Mouse (Mus musculus) liver, embryonic 11.5 days (tissue): ENCODE measurements at regions not wholly inside any gene's neighbourhood (a gene's known extent, or its start where the extent isn't known, plus 50 kb on each side); places are given as distances from the start of the nearest gene placed in this dataset.

ENCODE experiments used
- ATAC-seq: fragments of 200-750 bp; cut with Nextera tagmentation; replicated peaks from 2 replicates; pipeline ENCODE4 v1.8.0; 2017; ENCODE audit warnings: moderate number of reproducible peaks, mild to moderate bottlenecking, moderate TSS enrichment, moderate library complexity; ENCODE audit not compliant: low FRiP score
- DNase-seq: peaks from one replicate; pipeline ENCODE4 v3.0.0-alpha.2; 2017; ENCODE audit warnings: low spot score
- H3K27ac ChIP-seq: fragments of 300-500 bp; sonication (generic); 2 replicates; pipeline ENCODE4 v1.5.1; 2014; ENCODE audit warnings: mild to moderate bottlenecking, low read depth, low read length, control low read depth
- H3K27me3 ChIP-seq: fragments of 300-500 bp; sonication (generic); replicated peaks from 2 replicates; pipeline ENCODE4 v1.6.1; 2014; ENCODE audit warnings: low read length, mixed read lengths; ENCODE audit not compliant: control insufficient read depth, insufficient read depth
- H3K36me3 ChIP-seq: fragments of 300-500 bp; sonication (generic); 2 replicates; pipeline ENCODE4 v1.6.1; 2014; ENCODE audit warnings: mild to moderate bottlenecking, low read length, moderate library complexity, mixed read lengths; ENCODE audit not compliant: control insufficient read depth, insufficient read depth
- H3K4me1 ChIP-seq: fragments of 300-500 bp; sonication (generic); replicated peaks from 2 replicates; pipeline ENCODE4 v1.6.1; 2014; ENCODE audit warnings: low read length, mixed read lengths; ENCODE audit not compliant: control insufficient read depth, insufficient read depth
- H3K4me2 ChIP-seq: fragments of 300-500 bp; sonication (generic); 2 replicates; pipeline ENCODE4 v1.6.1; 2014; ENCODE audit warnings: mild to moderate bottlenecking, control low read depth, moderate library complexity
- H3K4me3 ChIP-seq: fragments of 300-500 bp; sonication (generic); 2 replicates; pipeline ENCODE4 v1.5.1; 2014; ENCODE audit warnings: low read depth, low read length, control low read depth
- H3K9ac ChIP-seq: fragments of 300-500 bp; sonication (generic); 2 replicates; pipeline ENCODE4 v1.6.1; 2014; ENCODE audit warnings: low read depth, low read length, control low read depth
- H3K9me3 ChIP-seq: fragments of 300-500 bp; sonication (generic); 2 replicates; pipeline ENCODE4 v1.6.1; 2016; ENCODE audit warnings: low read length, inconsistent platforms, mixed read lengths; ENCODE audit not compliant: control insufficient read depth
- WGBS: fragments of 180-500 bp; shearing (Covaris S2); extraction: QIAGEN DNeasy Blood & Tissue Kit; methylation state at CpG from one replicate; pipeline ENCODE4 v1.1.7; 2014; 5-methylcytosine and 5-hydroxymethylcytosine counted together

GRCm38 (mm10) chr13:19466722-19467384, 71.3 kb upstream of the Stard3nl start:
- Histone ChIP-seq H3K4me2 (no peak overlapping the region), H3K27ac (no peak overlapping the region), H3K27me3 (no peaks in the 10 kb centered on the region), H3K4me1 (no peaks in the 10 kb centered on the region), H3K9ac (no peak overlapping the region), H3K9me3 (no peaks in the 10 kb centered on the region), H3K36me3 (no peaks in the 10 kb centered on the region), H3K4me3 (no peak overlapping the region)
- ATAC-seq, result no peak
- DNase-seq, result no peak
- WGBS, result 80% methylated on average over 5 of the region's 5 CpGs

GRCm38 (mm10) chr13:19462966-19463365, 67.4 kb upstream of the Stard3nl start:
- H3K36me3 ChIP-seq, result no peaks in the 10 kb centered on the region
- H3K27me3 ChIP-seq, result no peaks in the 10 kb centered on the region
- ATAC-seq (no peak), DNase-seq (no peak)
- no peak overlapping the region for H3K9ac ChIP-seq
- no peak overlapping the region for H3K4me3 ChIP-seq
- no peaks in the 10 kb centered on the region for H3K4me1 ChIP-seq
- WGBS, result 85% methylated on average over 2 of the region's 2 CpGs
- no peak overlapping the region for H3K4me2 ChIP-seq
- H3K27ac ChIP-seq, result no peak overlapping the region
- no peaks in the 10 kb centered on the region for H3K9me3 ChIP-seq

DNA sequence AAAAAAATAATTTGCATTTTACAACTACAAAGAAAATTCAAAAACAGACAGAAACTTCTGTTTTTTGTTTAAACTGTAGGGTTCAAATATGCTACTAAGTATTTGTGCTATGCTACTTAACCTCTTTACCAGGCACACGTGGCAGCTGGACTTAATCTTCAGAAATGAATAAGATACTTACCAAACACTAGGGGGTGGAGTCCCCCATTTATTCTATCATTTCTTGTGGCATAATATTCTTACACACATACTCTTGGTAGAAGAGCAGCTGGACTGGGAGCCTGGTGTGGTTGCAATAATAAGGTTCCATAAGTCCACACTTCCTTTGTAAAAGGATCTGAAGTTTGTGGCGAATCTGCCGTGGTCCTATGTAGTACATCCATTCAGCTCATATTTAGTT, 53.8 kb upstream of the Stard3nl start:
- ATAC-seq, result no peak
- no peaks in the 10 kb centered on the region for H3K27me3 ChIP-seq
- no peaks in the 10 kb centered on the region for H3K4me1 ChIP-seq

More for the DNA sequence above, 53.8 kb upstream of the Stard3nl start:
- WGBS, result 71% methylated on average over 3 of the region's 3 CpGs
- DNase-seq, result no peak
- Histone ChIP-seq H3K27ac (no peak overlapping the region), H3K9ac (no peak overlapping the region), H3K9me3 (no peaks in the 10 kb centered on the region), H3K36me3 (no peaks in the 10 kb centered on the region), H3K4me3 (no peak overlapping the region), H3K4me2 (no peak overlapping the region)
